Mouse (Mus musculus) myocyte (in vitro differentiated cells): Measurements from ENCODE around the gene Hecw2. TPM values are rescaled to one million over a fixed set of nuclear protein-coding genes. Genes with fewer than 3 reads are reported as not detected.

ENCODE experiments used
- H3K27me3 ChIP-seq: one replicate; pipeline ENCODE4 v1.6.1; 2011; ENCODE audit not compliant: control insufficient read depth, insufficient read depth, insufficient read length
- H3K36me3 ChIP-seq: one replicate; pipeline ENCODE4 v1.6.1; 2011; ENCODE audit not compliant: control insufficient read depth, insufficient read depth
- H3K4me2 ChIP-seq: one replicate; pipeline ENCODE4 v1.6.1; 2011; ENCODE audit warnings: low read depth, control low read depth
- H3K4me3 ChIP-seq: one replicate; pipeline ENCODE4 v1.5.1; 2011; ENCODE audit warnings: mild to moderate bottlenecking, control low read depth, moderate library complexity
- H3K79me2 ChIP-seq: one replicate; pipeline ENCODE4 v1.6.1; 2011; ENCODE audit not compliant: control insufficient read depth, insufficient read depth
- H3ac ChIP-seq: one replicate; pipeline ENCODE4 v1.6.1; 2011; ENCODE audit not compliant: control insufficient read depth, insufficient read length
- CEBPB ChIP-seq: IDR thresholded peaks from 2 replicates; pipeline ENCODE4 v1.6.1; 2011; ENCODE audit warnings: mild to moderate bottlenecking, moderate library complexity; ENCODE audit not compliant: poor library complexity, insufficient read depth, severe bottlenecking
- E2F4 ChIP-seq: IDR thresholded peaks from one replicate; pipeline ENCODE4 v1.6.1; 2011; ENCODE audit warnings: mild to moderate bottlenecking, control low read depth, moderate library complexity; ENCODE audit not compliant: insufficient read depth
- MAX ChIP-seq: IDR thresholded peaks from one replicate; pipeline ENCODE4 v1.6.1; 2011; ENCODE audit warnings: low read depth, mild to moderate bottlenecking, control low read depth
- MYOD1 ChIP-seq, 3 experiments: IDR thresholded peaks; one replicate each; pipeline ENCODE4 v1.6.1; 2011; ENCODE audit warnings: control low read depth in 2 of 3, low read depth in 2 of 3, mild to moderate bottlenecking in 2 of 3, moderate library complexity in 1 of 3; ENCODE audit not compliant: insufficient read length in 2 of 3, control insufficient read depth in 1 of 3
- MYOG ChIP-seq, 3 experiments: IDR thresholded peaks; one replicate each; pipeline ENCODE4 v1.6.1; 2011; ENCODE audit warnings: control low read depth in 2 of 3, low read depth in 2 of 3, mild to moderate bottlenecking in 2 of 3; ENCODE audit not compliant: insufficient read length in 2 of 3, control insufficient read depth in 1 of 3, insufficient read depth in 1 of 3
- POLR2A ChIP-seq: IDR thresholded peaks from one replicate; pipeline ENCODE4 v1.6.1; 2011; ENCODE audit warnings: low read depth, mild to moderate bottlenecking, control low read depth, moderate library complexity; ENCODE audit not compliant: insufficient read length
- POLR2AphosphoS2 ChIP-seq: IDR thresholded peaks from one replicate; pipeline ENCODE4 v1.6.1; 2011; ENCODE audit warnings: low read depth, control low read depth; ENCODE audit not compliant: insufficient read length
- REST ChIP-seq: IDR thresholded peaks from one replicate; pipeline ENCODE4 v1.6.1; 2011; ENCODE audit warnings: mild to moderate bottlenecking, control low read depth, moderate library complexity; ENCODE audit not compliant: insufficient read depth, insufficient read length
- SRF ChIP-seq: IDR thresholded peaks from one replicate; pipeline ENCODE4 v1.6.1; 2011; ENCODE audit warnings: low read depth; ENCODE audit not compliant: control insufficient read depth, insufficient read length
- TCF12 ChIP-seq: IDR thresholded peaks from one replicate; pipeline ENCODE4 v1.6.1; 2011; ENCODE audit warnings: mild to moderate bottlenecking, control low read depth; ENCODE audit not compliant: poor library complexity, insufficient read depth, severe bottlenecking
- TCF3 ChIP-seq: IDR thresholded peaks from one replicate; pipeline ENCODE4 v1.6.1; 2011; ENCODE audit warnings: low read depth, control low read depth; ENCODE audit not compliant: insufficient read length
- USF1 ChIP-seq: IDR thresholded peaks from one replicate; pipeline ENCODE4 v1.6.1; 2011; ENCODE audit warnings: low read depth, mild to moderate bottlenecking, control low read depth, moderate library complexity
- polyA plus RNA-seq: library from polyadenylated mRNA; unstranded; fragments of >200 nt; fragmentation: generic; extraction: Trizol; gene quantifications from one replicate; pipeline ENCODE4 v1.2.1, GENCODE M21; 2012; ENCODE audit warnings: missing spikeins

The Hecw2 gene
- polyA plus RNA-seq, 1 experiment, result 4.6 TPM

DNA sequence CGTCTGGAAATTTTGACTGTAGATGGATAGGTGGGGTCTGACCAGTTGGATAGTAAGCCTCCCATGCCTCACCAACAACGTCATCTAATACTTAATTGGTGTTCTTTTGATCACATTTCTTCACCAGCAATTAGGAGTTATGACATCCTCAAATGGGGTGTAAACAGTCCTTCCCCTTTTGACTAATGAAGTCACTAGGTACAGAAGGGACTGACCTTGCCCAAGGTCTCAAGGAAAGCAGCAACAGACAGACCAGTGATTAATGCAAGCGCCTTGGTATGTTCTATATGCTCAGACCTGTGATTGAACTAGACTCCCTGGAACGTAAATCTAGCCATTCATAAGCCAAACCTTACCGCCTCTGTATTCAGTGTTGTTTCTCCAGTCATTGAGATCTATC is 364.7 kb downstream of the Hecw2 start:
- no peak for TF ChIP-seq MAX
- no peak for TF ChIP-seq E2F4
- TF ChIP-seq TCF12, result no peak
- Histone ChIP-seq H3ac (no peak overlapping the region), H3K79me2 (no peaks in the 10 kb centered on the region), H3K4me2 (no peak overlapping the region), H3K4me3 (no peak overlapping the region), H3K36me3 (no peaks in the 10 kb centered on the region), H3K27me3 (no peaks in the 10 kb centered on the region)

DNA sequence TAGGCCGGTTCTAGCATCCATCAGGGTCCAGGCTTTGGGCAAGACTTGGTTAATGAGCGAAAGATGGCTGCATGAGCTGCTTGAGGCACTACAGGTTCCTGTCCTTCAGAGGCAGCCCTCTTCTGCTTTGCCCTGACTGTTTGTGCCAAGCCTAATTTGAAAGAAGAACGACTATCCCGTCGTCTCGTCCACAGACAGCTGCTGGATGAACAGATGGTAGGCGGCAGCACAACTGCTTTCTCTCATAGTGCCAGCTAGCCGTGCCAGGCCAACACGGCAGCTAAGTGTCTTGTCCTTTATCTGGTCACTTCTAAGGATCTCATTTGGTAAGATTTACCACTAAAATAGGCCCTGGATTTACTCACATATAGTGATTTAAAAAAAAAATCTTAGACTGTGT is 365.9 kb downstream of the Hecw2 start:
- Histone ChIP-seq H3K79me2 (no peaks in the 10 kb centered on the region), H3ac (no peak overlapping the region), H3K27me3 (no peaks in the 10 kb centered on the region), H3K36me3 (no peaks in the 10 kb centered on the region), H3K4me2 (no peak overlapping the region), H3K4me3 (no peak overlapping the region)
- TF ChIP-seq TCF3 (peak; percentile 79), POLR2A (no peak), TCF12 (peak; percentile 79), CEBPB (no peak), MYOG (IDR thresholded peaks at IDR 0.05; ENCODE audit: control insufficient read depth in 1 of 3, insufficient read depth in 1 of 3, insufficient read length in 2 of 3, low read depth in 2 of 3) (peak; percentile 85 to 97 (median 95)), MYOD1 (IDR thresholded peaks at IDR 0.05; ENCODE audit: control insufficient read depth in 1 of 3, insufficient read length in 2 of 3, low read depth in 2 of 3) (peak; percentile 45 to 94 (median 92))

DNA sequence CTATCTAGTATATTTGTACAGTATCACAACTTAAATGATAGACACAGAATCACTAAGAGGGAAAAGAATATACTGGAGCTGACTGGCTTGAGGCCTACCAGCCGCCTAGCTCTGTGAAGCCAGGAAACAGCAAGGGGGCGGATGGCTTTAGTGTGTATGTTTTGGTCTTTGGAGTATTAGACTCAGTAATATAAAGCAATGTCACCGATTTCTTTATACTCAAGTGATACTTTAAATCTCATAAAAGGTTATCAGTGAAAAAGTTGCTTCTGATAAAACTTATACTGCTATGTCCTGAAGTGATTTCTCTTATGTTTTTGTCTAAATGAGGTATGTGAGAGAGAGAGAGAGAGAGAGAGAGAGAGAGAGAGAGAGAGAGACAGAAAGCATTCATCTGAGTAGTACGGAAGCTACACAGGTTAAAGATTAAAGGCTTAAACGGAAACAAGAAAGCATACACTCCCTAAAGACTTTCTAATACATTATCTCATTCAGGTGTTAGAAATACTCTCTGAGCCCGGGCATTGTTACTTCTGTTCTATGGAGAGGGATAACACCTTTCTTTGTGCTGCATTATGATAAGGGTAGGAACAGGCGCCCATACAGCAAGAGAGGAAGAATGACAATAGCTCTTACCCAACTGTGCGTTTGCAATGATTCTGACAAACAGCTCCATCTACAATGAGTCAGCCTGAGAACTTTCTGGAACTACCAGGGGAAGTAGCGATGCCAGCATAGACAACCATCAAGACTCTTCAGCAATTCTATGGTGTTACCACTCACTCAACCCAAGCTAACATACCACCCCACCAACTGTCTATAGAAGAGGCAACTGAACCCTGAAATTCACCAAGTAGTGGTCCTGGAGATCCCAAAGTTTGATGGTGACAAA is 370.3 kb downstream of the Hecw2 start:
- peak overlapping the region; percentile 71 for H3K4me2 ChIP-seq
- no peaks in the 10 kb centered on the region for H3K79me2 ChIP-seq
- no peaks in the 10 kb centered on the region for H3K27me3 ChIP-seq
- no peak overlapping the region for H3K4me3 ChIP-seq
- no peak for TF ChIP-seq E2F4
- TF ChIP-seq CEBPB, result no peak
- TF ChIP-seq SRF, result no peak
- TF ChIP-seq POLR2AphosphoS2, result no peak
- TF ChIP-seq USF1, result no peak
- no peak for TF ChIP-seq TCF3
- TF ChIP-seq POLR2A, result no peak
- no peak for TF ChIP-seq REST
- no peak for TF ChIP-seq TCF12
- no peak for TF ChIP-seq MYOD1 (IDR thresholded peaks at IDR 0.05; ENCODE audit: control insufficient read depth in 1 of 3, insufficient read length in 2 of 3, low read depth in 2 of 3)
- TF ChIP-seq MYOG (IDR thresholded peaks at IDR 0.05; ENCODE audit: control insufficient read depth in 1 of 3, insufficient read depth in 1 of 3, insufficient read length in 2 of 3, low read depth in 2 of 3), result no peak
- TF ChIP-seq MAX, result no peak
- no peaks in the 10 kb centered on the region for H3K36me3 ChIP-seq
- H3ac ChIP-seq, result no peak overlapping the region

DNA sequence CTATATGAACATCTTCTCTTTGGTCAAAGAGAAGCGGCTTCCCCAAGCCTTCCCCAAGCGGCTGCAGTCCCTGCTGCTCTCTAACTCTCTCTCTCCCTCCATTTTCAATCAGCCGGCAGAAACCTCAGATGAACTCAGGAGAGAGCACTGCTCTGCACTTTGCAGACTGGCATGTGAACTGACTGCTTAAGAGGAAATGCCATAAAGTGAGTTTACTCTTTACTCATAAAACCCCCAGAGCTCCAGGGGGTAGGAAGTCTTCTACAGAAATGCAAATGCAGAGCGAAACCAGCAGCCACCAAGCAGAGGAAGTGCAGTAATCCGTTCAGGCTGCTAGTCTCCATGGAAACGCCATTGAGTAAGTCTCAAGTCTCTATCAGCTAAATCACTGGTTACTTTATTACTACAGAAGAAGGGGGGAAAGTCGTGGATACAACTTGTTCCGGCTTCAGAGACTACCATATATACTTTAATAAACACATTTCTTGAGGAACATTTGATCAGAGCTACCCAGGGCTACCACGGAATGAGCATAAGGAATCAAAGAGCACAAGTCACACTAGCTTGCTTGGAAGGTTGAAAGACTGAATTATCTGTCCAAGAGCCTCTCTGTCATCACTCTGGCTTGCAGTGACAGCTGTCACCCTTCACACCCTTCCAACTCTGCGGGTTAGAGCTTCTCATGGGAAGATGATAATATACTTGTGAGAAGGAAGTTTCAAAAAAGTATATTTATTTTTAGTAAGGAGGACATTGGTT is 371.1 kb downstream of the Hecw2 start:
- Histone ChIP-seq H3K27me3 (no peaks in the 10 kb centered on the region), H3K4me2 (peak overlapping the region; percentile 71), H3ac (no peak overlapping the region), H3K79me2 (no peaks in the 10 kb centered on the region), H3K4me3 (no peak overlapping the region), H3K36me3 (no peaks in the 10 kb centered on the region)
- no peak for TF ChIP-seq TCF3
- TF ChIP-seq SRF, result no peak
- no peak for TF ChIP-seq E2F4
- no peak for TF ChIP-seq POLR2AphosphoS2
- peak; percentile 60 for TF ChIP-seq TCF12
- TF ChIP-seq REST, result no peak
- peak in 2 of 3 experiments; percentile 62 to 88 for TF ChIP-seq MYOG (IDR thresholded peaks at IDR 0.05; ENCODE audit: control insufficient read depth in 1 of 3, insufficient read depth in 1 of 3, insufficient read length in 2 of 3, low read depth in 2 of 3)
- TF ChIP-seq MYOD1 (IDR thresholded peaks at IDR 0.05; ENCODE audit: control insufficient read depth in 1 of 3, insufficient read length in 2 of 3, low read depth in 2 of 3), result peak; percentile 59 to 92 (median 92)

DNA sequence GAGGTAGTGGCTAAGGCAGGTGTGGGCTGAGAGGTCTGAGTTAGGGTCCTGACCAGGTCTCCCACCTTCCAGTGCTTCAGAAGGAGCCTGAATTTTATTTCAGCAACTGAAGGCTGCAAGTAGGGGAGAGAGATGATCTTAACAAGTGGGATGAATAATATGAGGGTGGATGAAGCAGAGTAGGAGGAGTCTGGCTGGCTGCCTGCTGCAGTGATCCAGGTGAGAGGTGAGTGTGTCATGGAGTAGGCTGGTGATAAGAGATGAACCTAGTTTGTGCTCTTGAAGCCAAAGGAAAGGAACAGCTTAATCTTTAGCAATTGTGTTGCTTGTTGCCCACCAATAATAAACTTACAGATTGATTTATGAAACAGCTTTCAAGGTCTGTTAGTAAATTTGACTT is 373.0 kb downstream of the Hecw2 start:
- no peak overlapping the region for H3K4me3 ChIP-seq
- no peak overlapping the region for H3ac ChIP-seq
- H3K79me2 ChIP-seq, result no peaks in the 10 kb centered on the region
- TF ChIP-seq POLR2AphosphoS2, result no peak
- no peaks in the 10 kb centered on the region for H3K27me3 ChIP-seq
- H3K4me2 ChIP-seq, result no peak overlapping the region
- H3K36me3 ChIP-seq, result no peaks in the 10 kb centered on the region
